Mouse (Mus musculus): Measurements from ENCODE around the gene Prps2.
"Not testable (repeated sequence)": the region's sequence is repeated elsewhere in the genome, so short reads cannot be mapped to it uniquely, and the experiment has no call there.

DNA sequence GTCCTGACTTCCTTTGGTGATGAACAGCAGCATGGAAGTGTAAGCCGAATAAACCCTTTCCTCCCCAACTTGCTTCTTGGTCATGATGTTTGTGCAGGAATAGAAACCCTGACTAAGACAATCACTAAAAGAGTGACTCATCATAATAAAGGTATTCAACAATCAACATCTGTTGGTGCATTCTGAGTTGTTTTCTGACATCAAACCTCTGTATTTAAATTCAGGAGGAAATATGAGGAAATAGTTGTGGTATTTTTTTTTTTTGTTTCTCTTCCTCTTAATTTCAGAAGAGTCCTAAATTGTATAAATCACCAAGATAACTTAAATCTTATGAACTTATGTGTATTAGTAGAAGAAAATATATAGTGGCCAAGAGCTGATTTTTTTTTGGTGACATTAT, 80.5 kb downstream of the Prps2 start:
- not testable (repeated sequence) for TF ChIP-seq CTCF (IDR thresholded peaks at IDR 0.05); POLR2A (IDR thresholded peaks at IDR 0.05; ENCODE audit: insufficient read depth, low read depth, low read length)
